Mouse (Mus musculus) lung, postnatal 4 days (tissue): ENCODE measurements at regions not wholly inside any gene's neighbourhood (a gene's known extent, or its start where the extent isn't known, plus 50 kb on each side); places are given as distances from the start of the nearest gene placed in this dataset.

ENCODE experiments used
- DNase-seq, 2 experiments: peaks; one replicate each; pipeline ENCODE4 v3.0.0; 2021

DNA sequence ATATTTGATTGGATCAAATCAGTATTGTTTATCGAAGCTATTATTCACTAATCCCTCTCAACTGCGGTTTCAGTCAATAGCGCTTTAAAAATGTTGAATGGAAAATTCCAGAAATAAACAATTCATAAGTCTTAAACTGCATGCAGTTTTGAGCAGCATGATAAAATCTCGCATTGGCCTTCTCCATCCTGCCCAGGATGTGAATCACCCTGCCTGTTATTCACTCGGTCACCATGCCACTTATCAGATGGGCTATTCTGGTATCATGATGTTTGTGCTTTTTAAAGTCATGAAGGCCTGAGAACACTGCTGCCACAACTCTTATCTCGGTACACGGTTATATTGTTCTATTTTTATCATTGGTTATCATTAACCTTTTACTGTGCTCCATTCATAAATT, 238.3 kb downstream of the Papss1 start:
- DNase-seq, result peak; percentile 6 to 27

DNA sequence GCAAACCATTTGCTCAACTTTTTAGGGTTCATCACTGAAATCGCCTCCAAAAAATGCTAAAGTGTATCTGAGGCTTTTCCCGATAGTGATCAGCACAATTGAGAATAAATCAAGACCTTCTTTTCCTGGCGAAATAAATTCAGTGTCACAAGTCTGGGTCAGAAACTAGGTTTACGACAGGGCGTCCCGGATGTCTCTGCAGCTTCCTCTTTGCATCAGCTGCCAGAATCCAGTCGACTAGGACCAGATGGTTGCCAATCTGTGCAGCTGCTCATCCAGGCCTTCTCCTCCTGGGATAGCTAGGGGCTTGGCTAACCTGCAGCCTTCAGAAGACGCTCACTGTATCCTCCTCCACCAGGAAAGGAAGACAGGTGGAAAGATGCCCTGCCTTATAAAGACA, 243.6 kb downstream of the Papss1 start:
- DNase-seq, result peak in 1 of 2 experiments; percentile 19

GRCm38 (mm10) chr3:131812968-131813367, 248.4 kb downstream of the Papss1 start:
- no peak for DNase-seq

DNA sequence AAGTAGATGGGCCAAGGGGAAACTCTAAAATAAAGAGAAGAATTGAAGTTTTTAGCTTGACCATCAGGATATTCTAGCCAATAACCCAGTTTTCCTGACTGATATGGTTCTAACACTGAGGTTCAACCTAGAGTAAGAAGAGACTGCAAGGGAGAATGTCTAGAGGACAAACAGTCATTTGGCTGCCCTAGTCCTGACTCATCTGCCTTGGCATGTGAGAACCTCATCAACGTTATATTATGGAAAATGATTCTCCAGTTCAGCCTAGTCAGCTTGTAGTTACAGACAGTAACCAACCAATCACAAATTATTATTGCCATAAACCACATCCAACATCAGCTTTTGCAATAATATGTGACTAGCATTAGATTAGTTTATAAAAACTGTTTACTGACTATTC, 254.2 kb downstream of the Papss1 start:
- no peak for DNase-seq

- no peak for DNase-seq
Measured at GRCm38 (mm10) chr3:131857442-131857841, 227.7 kb upstream of the Dkk2 start.

GRCm38 (mm10) chr3:131859083-131859482, 226.0 kb upstream of the Dkk2 start:
- no peak for DNase-seq

- no peak for DNase-seq
Measured at GRCm38 (mm10) chr3:131865106-131865505, 220.0 kb upstream of the Dkk2 start.

DNA sequence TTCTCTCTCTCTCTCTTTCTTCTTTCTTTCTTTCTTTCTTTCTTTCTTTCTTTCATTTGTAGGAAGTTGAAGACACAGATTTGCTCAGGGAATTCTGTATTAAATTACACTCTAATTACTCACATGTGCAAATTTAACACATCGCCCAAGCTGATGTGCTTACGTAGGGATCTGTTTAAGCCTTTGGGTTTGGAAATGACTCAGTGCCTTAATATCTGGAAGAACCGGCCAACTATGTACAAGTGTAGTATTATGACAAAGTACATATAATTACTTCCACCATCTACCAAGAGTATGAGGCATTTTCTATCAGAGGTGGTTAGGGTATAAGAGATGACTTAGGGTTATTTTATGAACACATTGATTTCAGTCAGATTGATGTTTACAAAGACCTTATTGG, 217.8 kb upstream of the Dkk2 start:
- DNase-seq, result no peak

GRCm38 (mm10) chr3:131868219-131868964, 216.7 kb upstream of the Dkk2 start:
- no peak for DNase-seq

- no peak for DNase-seq
Measured at GRCm38 (mm10) chr3:131869306-131869705, 215.8 kb upstream of the Dkk2 start.

GRCm38 (mm10) chr3:131882667-131883066, 202.4 kb upstream of the Dkk2 start:
- no peak for DNase-seq

- peak in 1 of 2 experiments; percentile 19 for DNase-seq
Measured at GRCm38 (mm10) chr3:131886470-131886869, 198.6 kb upstream of the Dkk2 start.

GRCm38 (mm10) chr3:131886984-131887383, 198.1 kb upstream of the Dkk2 start:
- DNase-seq, result no peak

GRCm38 (mm10) chr3:131887670-131888069, 197.4 kb upstream of the Dkk2 start:
- no peak for DNase-seq

DNA sequence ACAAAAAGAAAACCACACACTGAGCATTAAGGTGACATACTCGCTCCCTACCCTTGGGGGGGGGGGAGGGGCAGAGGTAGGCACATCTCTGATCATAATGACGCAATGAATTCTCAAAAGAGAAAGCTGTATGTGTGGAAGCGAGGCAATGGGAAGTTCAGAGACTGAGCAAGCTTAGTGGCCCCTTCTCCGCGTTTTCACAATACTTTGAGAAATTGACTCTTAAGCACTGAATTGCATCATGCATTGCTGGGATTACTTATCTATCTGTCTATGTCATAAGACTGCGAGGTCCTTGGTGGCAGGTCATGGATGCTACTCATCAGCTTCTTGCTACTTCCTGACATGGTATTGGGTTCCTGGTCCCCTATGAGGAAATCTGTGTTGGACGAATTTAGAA, 193.2 kb upstream of the Dkk2 start:
- no peak for DNase-seq

- no peak for DNase-seq
Measured at GRCm38 (mm10) chr3:131893061-131893804, 191.9 kb upstream of the Dkk2 start.

- DNase-seq, result no peak
Measured at GRCm38 (mm10) chr3:131895057-131895456, 190.0 kb upstream of the Dkk2 start.

DNA sequence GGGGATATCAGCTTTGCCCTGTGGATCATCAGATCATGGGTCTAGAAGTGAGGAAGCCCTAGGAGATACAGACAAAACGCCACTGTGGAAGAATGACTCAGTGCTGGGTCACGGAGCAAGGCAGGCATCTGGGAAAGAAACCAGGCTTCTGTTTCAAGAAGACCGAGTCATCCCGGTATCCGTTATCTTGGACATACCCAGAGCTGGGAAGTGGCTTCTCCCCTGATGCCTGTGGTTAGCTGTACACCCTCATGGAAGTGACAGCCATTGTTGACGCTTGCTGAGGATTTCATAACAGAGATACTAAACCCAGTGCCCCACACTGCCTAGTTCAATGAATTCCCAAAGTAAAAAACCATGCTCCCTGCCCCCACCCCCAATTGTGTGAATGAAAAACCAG, 171.6 kb upstream of the Dkk2 start:
- no peak for DNase-seq

- no peak for DNase-seq
Measured at GRCm38 (mm10) chr3:131914372-131914771, 170.7 kb upstream of the Dkk2 start.

- DNase-seq, result no peak
Measured at GRCm38 (mm10) chr3:131914997-131915396, 170.1 kb upstream of the Dkk2 start.

GRCm38 (mm10) chr3:131917734-131918534, 167.2 kb upstream of the Dkk2 start:
- no peak for DNase-seq

DNA sequence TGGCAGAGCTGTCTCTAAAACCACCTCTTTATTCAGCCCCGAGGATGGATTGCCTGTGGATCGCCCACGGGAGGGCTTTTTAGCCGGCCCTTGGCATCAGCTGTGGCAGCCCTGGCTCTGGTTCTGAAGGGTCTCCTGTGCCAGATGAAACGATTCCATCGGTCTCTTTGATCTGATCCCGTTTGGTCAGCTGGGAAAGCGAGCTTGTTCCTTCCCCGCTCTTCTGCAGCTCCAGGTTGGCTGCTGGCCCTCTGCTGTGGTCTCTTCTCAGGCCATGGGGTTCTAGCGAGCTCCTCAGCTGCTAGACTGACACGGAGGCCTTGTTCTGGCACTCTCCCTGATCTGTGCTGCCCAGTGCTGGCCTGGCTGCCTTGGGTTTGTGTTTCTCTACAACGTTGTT, 165.6 kb upstream of the Dkk2 start:
- DNase-seq, result peak in 1 of 2 experiments; percentile 37

- no peak for DNase-seq
Measured at GRCm38 (mm10) chr3:131921161-131921560, 163.9 kb upstream of the Dkk2 start.

DNA sequence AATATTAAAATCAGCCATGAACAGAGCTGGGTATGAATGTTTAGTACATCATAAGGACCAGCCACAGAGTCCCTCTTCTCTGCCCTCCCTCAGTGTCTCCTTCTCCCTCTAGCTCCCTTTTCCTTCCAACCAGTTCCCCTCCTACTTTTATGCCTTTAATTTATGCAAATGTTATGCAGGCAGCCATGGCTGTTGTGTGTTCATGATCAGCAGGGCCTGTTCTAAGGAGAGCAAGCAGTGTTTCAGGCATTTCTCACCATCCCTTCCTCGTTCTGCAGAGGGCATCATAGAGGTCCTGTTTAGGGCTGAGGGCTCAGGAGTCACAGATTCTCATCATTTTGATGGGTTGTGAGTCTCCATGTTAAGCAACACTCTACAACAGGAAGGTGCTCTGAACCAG, 162.4 kb upstream of the Dkk2 start:
- no peak for DNase-seq
